In the genomic region with DNA sequence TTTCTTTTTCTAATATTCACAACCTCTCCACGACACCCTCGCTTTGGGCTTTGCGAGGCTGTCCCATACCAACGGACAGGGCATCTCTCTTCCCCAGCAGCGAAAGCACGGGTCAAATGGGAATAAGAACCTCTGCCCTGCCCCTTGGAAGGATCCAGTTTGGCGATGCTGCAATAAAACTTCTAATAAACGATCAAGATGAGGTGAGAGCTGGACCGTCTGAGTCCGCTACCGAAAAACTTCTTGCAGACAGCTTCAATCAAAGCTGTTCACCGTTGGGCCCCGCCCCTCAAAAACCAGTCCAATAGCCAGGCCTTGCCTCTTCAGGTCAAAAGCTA, we compare ENCODE assay signal across 10 mouse cellular contexts. TPM values are rescaled to one million over a fixed set of nuclear protein-coding genes. Genes with fewer than 3 reads are reported as not detected.
DNase-seq lines count a peak whose midpoint lies in the region; ATAC-seq and TF ChIP-seq lines count a peak whose summit lies in the region.
"Had no signal": no experiment of that assay in that cellular context is flagged by ENCODE, and none has a peak within 500 bp of the region (broad histone marks: within the 10 kb centered on the region; RNA-seq: fewer than 3 reads in every experiment).

No protein-coding gene starts in this region.

- no peak for TF ChIP-seq CTCF in heart, postnatal 0 days (IDR thresholded peaks at IDR 0.05; ENCODE audit: low read depth)
- no peak for TF ChIP-seq CTCF in MEL (IDR thresholded peaks at IDR 0.05 in 2 of 3, conservative IDR thresholded peaks at IDR 0.05 in 1 of 3; ENCODE audit: control insufficient read depth in 1 of 3, insufficient read depth in 1 of 3, low read depth in 2 of 3, low read length in 3 of 3, poor library complexity in 1 of 3, severe bottlenecking in 1 of 3)

- H3K4me2 ChIP-seq in heart, postnatal 0 days (ENCODE audit: low read depth, low read length) = peak overlapping the region; percentile 94
- peak overlapping the region; percentile 68 for H3K4me2 ChIP-seq in hindbrain, embryonic 12.5 days (replicated peaks)
- H3K4me2 ChIP-seq in midbrain, embryonic 12.5 days (replicated peaks) = peak overlapping the region; percentile 76

- intact Hi-C loops in heart, postnatal 36 days (cut with DNase I) = loop anchor here (1.0 to 2.0 kb wide), 2 partner anchors 20 to 42 kb away; a partner anchor contains a TSS

- TF ChIP-seq POLR2A in MEL (IDR thresholded peaks at IDR 0.05; ENCODE audit: control insufficient read depth in 1 of 2, insufficient read depth in 1 of 2, low read depth in 1 of 2, low read length in 2 of 2, poor library complexity in 1 of 2) = no peak

- peak overlapping the region; percentile 60 for H3K9ac ChIP-seq in heart, postnatal 0 days (replicated peaks; ENCODE audit: low read depth, low read length)
- peak overlapping the region; percentile 10; the same call in 1 of the 2 replicates for H3K9ac ChIP-seq in MEL (ENCODE audit: control insufficient read depth, low read depth, low read length, poor library complexity, severe bottlenecking)
- peak overlapping the region; percentile 80 for H3K9ac ChIP-seq in hindbrain, embryonic 12.5 days
- peak overlapping the region; percentile 72 for H3K9ac ChIP-seq in midbrain, embryonic 12.5 days (replicated peaks)

- under 1% methylated on average over 13 of the region's 13 CpGs for WGBS in heart, postnatal 0 days
- WGBS in hindbrain, embryonic 12.5 days = under 1% methylated on average over 13 of the region's 13 CpGs
- under 1% methylated on average over 13 of the region's 13 CpGs for WGBS in midbrain, embryonic 12.5 days

- TF ChIP-seq EP300 in heart, postnatal 0 days (IDR thresholded peaks at IDR 0.05; ENCODE audit: low read depth) = no peak
- TF ChIP-seq EP300 in MEL (IDR thresholded peaks at IDR 0.05; ENCODE audit: low read depth in 1 of 2, low read length in 2 of 2) = no peak

- H3K79me2 ChIP-seq in MEL (ENCODE audit: control insufficient read depth, insufficient read depth, low read length, poor library complexity) = peaks cover 12% of the 10 kb centered on the region

- ATAC-seq in heart, postnatal 0 days (ENCODE audit: insufficient read depth, low read depth) = no peak
- no peak for ATAC-seq in hindbrain, embryonic 12.5 days (ENCODE audit: low FRiP score)
- ATAC-seq in midbrain, embryonic 12.5 days (ENCODE audit: low FRiP score, low read depth) = no peak

- peaks cover 12% of the 10 kb centered on the region; the same call in 1 of the 2 replicates for H3K36me3 ChIP-seq in heart, postnatal 0 days (replicated peaks; ENCODE audit: control insufficient read depth, insufficient read depth, low read length)
- H3K36me3 ChIP-seq in MEL (ENCODE audit: control insufficient read depth in 1 of 2, insufficient read depth in 2 of 2, low read length in 2 of 2) = peaks cover 0 to 18% of the 10 kb centered on the region in 2 experiments; a peak in 3 of 4 replicates
- H3K36me3 ChIP-seq in hindbrain, embryonic 12.5 days = 0 out of 2 replicates have a peak, but pooled peaks cover 10% of the 10 kb centered on the region
- H3K36me3 ChIP-seq in midbrain, embryonic 12.5 days = peaks cover 8% of the 10 kb centered on the region; the same call in 1 of the 2 replicates

- peak overlapping the region; percentile 91 for H3K4me3 ChIP-seq in heart, postnatal 0 days (ENCODE audit: low read depth, low read length)
- H3K4me3 ChIP-seq in MEL (ENCODE audit: control insufficient read depth in 1 of 2, insufficient read depth in 1 of 2, low read depth in 2 of 2, low read length in 2 of 2) = peak overlapping the region; percentile 47 to 61
- peak overlapping the region; percentile 79 for H3K4me3 ChIP-seq in hindbrain, embryonic 12.5 days
- H3K4me3 ChIP-seq in midbrain, embryonic 12.5 days = peak overlapping the region; percentile 65

- no peaks in the 10 kb centered on the region for H3K9me3 ChIP-seq in heart, postnatal 0 days (replicated peaks; ENCODE audit: control insufficient read depth, low read length)
- H3K9me3 ChIP-seq in MEL (replicated peaks; ENCODE audit: insufficient read depth, low read length) = no peaks in the 10 kb centered on the region
- no peaks in the 10 kb centered on the region for H3K9me3 ChIP-seq in hindbrain, embryonic 12.5 days (replicated peaks)
- H3K9me3 ChIP-seq in midbrain, embryonic 12.5 days = no peaks in the 10 kb centered on the region

- no peaks in the 10 kb centered on the region for H3K27me3 ChIP-seq in heart, postnatal 0 days (ENCODE audit: control insufficient read depth, insufficient read depth, low read length)
- no peaks in the 10 kb centered on the region for H3K27me3 ChIP-seq in MEL (ENCODE audit: control insufficient read depth in 1 of 2, insufficient read depth in 2 of 2, low read length in 2 of 2)
- H3K27me3 ChIP-seq in hindbrain, embryonic 12.5 days = no peaks in the 10 kb centered on the region
- H3K27me3 ChIP-seq in midbrain, embryonic 12.5 days = no peaks in the 10 kb centered on the region
- H3K27me3 ChIP-seq: Patski had no signal

- H3K27ac ChIP-seq in heart, postnatal 0 days (ENCODE audit: low read depth) = peak overlapping the region; percentile 82
- no peak overlapping the region for H3K27ac ChIP-seq in MEL (ENCODE audit: control insufficient read depth, low read depth, low read length)
- H3K27ac ChIP-seq in hindbrain, embryonic 12.5 days = peak overlapping the region; percentile 83
- peak overlapping the region; percentile 90 for H3K27ac ChIP-seq in midbrain, embryonic 12.5 days (replicated peaks)

- no peak for DNase-seq in heart, postnatal 0 days (ENCODE audit: low spot score)
- DNase-seq in heart, postnatal 36 days = no peak
- no peak for DNase-seq in MEL (ENCODE audit: low read depth, low spot score)
- no peak for DNase-seq in right cerebral cortex, adult 2 months (ENCODE audit: low spot score in 2 of 2)
- DNase-seq in cerebellum, adult 8-10 months = no peak
- DNase-seq in cerebellum, adult 11 months = no peak

- TF ChIP-seq RAD21 in MEL (IDR thresholded peaks at IDR 0.05; ENCODE audit: low read depth, low read length) = no peak

- H3K4me1 ChIP-seq in heart, postnatal 0 days (ENCODE audit: control insufficient read depth, insufficient read depth) = peaks cover 9% of the 10 kb centered on the region; the same call in 1 of the 2 replicates
- peaks cover 3 to 20% of the 10 kb centered on the region in 2 experiments for H3K4me1 ChIP-seq in MEL (ENCODE audit: control insufficient read depth in 1 of 2, insufficient read depth in 2 of 2, low read length in 2 of 2)
- H3K4me1 ChIP-seq in hindbrain, embryonic 12.5 days = peaks cover 17% of the 10 kb centered on the region
- peaks cover 16% of the 10 kb centered on the region; the same call in 1 of the 2 replicates for H3K4me1 ChIP-seq in midbrain, embryonic 12.5 days

TF ChIP-seq in MEL, 35 proteins besides CTCF, POLR2A, EP300 and RAD21:
- TF ChIP-seq ELF1 (IDR thresholded peaks at IDR 0.05; ENCODE audit: low read depth, low read length) = no peak
- no peak for TF ChIP-seq CHD1 (IDR thresholded peaks at IDR 0.05; ENCODE audit: low read depth, low read length)
- 0 out of 2 replicates have a peak, but pooled peaks have one; percentile 46 for TF ChIP-seq MAZ (IDR thresholded peaks at IDR 0.05; ENCODE audit: low read depth, low read length)
- peak; percentile 50; the same call in 1 of the 2 replicates for TF ChIP-seq SIN3A (IDR thresholded peaks at IDR 0.05; ENCODE audit: low read length)

RNA-seq across cellular contexts. Expression of a gene that starts 0.8 kb away (rescaled TPM):
- total RNA-seq in heart, postnatal 0 days (2014; rRNA removed; ENCODE audit: low replicate concordance) = 30.0 and 66.2 TPM in 2 replicates
- 10.4 and 11.3 TPM in 2 replicates for polyA plus RNA-seq in heart, postnatal 0 days (2015; fragmentation: Nextera tagmentation; extraction: Ambion mirVana)
- total RNA-seq in heart, postnatal 36 days (2021) = 10 to 100 TPM; 11.7 to 12.8 TPM
- 19.3 and 20.5 TPM in 2 replicates for total RNA-seq in MEL (2012; rRNA removed)
- polyA plus RNA-seq in MEL (2012; ENCODE audit: insufficient read depth in 1 of 2, insufficient read length in 2 of 2, low read depth in 1 of 2, low replicate concordance in 2 of 2, missing spikeins in 1 of 2) = 10 to 100 TPM in 1 of 2 experiments, not detected in 1; 30.3 TPM
- polyA plus RNA-seq in hindbrain, embryonic 12.5 days (2016; fragmentation: Nextera tagmentation; extraction: Ambion mirVana) = 26.9 and 27.2 TPM in 2 replicates
- polyA plus RNA-seq in midbrain, embryonic 12.5 days (2016; fragmentation: Nextera tagmentation; extraction: Ambion mirVana) = 26.3 and 26.5 TPM in 2 replicates

RNA-seq across cellular contexts. Expression of a gene that starts 19.4 kb away (rescaled TPM):
- 10.6 and 23.2 TPM in 2 replicates for total RNA-seq in heart, postnatal 0 days (2014; rRNA removed; ENCODE audit: low replicate concordance)
- polyA plus RNA-seq in heart, postnatal 0 days (2015; fragmentation: Nextera tagmentation; extraction: Ambion mirVana) = 51.8 and 54.5 TPM in 2 replicates
- 10 to 100 TPM; 41.3 to 43.4 TPM for total RNA-seq in heart, postnatal 36 days (2021)
- total RNA-seq in MEL (2012; rRNA removed) = 44.6 and 45.1 TPM in 2 replicates
- polyA plus RNA-seq in MEL (2012; ENCODE audit: insufficient read depth in 1 of 2, insufficient read length in 2 of 2, low read depth in 1 of 2, low replicate concordance in 2 of 2, missing spikeins in 1 of 2) = 10 to 100 TPM in 1 of 2 experiments, not detected in 1; 76.0 TPM
- polyA plus RNA-seq in hindbrain, embryonic 12.5 days (2016; fragmentation: Nextera tagmentation; extraction: Ambion mirVana) = 45.1 and 45.9 TPM in 2 replicates
- polyA plus RNA-seq in midbrain, embryonic 12.5 days (2016; fragmentation: Nextera tagmentation; extraction: Ambion mirVana) = 46.8 and 49.6 TPM in 2 replicates

RNA-seq across cellular contexts. Expression of a gene that starts 38.4 kb away (rescaled TPM):
- total RNA-seq in heart, postnatal 0 days (2014; rRNA removed; ENCODE audit: low replicate concordance) = 21.3 and 30.0 TPM in 2 replicates
- 11.9 and 13.1 TPM in 2 replicates for polyA plus RNA-seq in heart, postnatal 0 days (2015; fragmentation: Nextera tagmentation; extraction: Ambion mirVana)
- total RNA-seq in heart, postnatal 36 days (2021) = 10 to 100 TPM; 41.4 to 43.0 TPM
- total RNA-seq in MEL (2012; rRNA removed) = 69.1 and 72.9 TPM in 2 replicates
- 10 to 100 TPM; 44.5 to 81.5 TPM for polyA plus RNA-seq in MEL (2012; ENCODE audit: insufficient read depth in 1 of 2, insufficient read length in 2 of 2, low read depth in 1 of 2, low replicate concordance in 2 of 2, missing spikeins in 1 of 2)
- polyA plus RNA-seq in hindbrain, embryonic 12.5 days (2016; fragmentation: Nextera tagmentation; extraction: Ambion mirVana) = 63.6 and 63.7 TPM in 2 replicates
- polyA plus RNA-seq in midbrain, embryonic 12.5 days (2016; fragmentation: Nextera tagmentation; extraction: Ambion mirVana) = 68.1 and 70.4 TPM in 2 replicates

RNA-seq across cellular contexts. Expression of a gene that starts 59.0 kb away (rescaled TPM):
- 1.2 and 16.0 TPM in 2 replicates for total RNA-seq in heart, postnatal 0 days (2014; rRNA removed; ENCODE audit: low replicate concordance)
- 3.4 and 5.3 TPM in 2 replicates for polyA plus RNA-seq in heart, postnatal 0 days (2015; fragmentation: Nextera tagmentation; extraction: Ambion mirVana)
- total RNA-seq in heart, postnatal 36 days (2021) = 10 to 100 TPM; 23.5 to 31.7 TPM
- total RNA-seq in MEL (2012; rRNA removed) = not detected in 2 replicates
- not detected for polyA plus RNA-seq in MEL (2012; ENCODE audit: insufficient read depth in 1 of 2, insufficient read length in 2 of 2, low read depth in 1 of 2, low replicate concordance in 2 of 2, missing spikeins in 1 of 2)
- 1.5 and 2.0 TPM in 2 replicates for polyA plus RNA-seq in hindbrain, embryonic 12.5 days (2016; fragmentation: Nextera tagmentation; extraction: Ambion mirVana)
- polyA plus RNA-seq in midbrain, embryonic 12.5 days (2016; fragmentation: Nextera tagmentation; extraction: Ambion mirVana) = 2.0 and 2.1 TPM in 2 replicates
- total RNA-seq: neutrophil, adult 5-6 weeks had no signal

Comparison
In these comparisons a context has a peak if more than half of its experiments do, and no peak if none do; other contexts are left out.
1. H3K9ac ChIP-seq: peak in every context shown above with its lines; median percentile 80 in hindbrain, embryonic 12.5 days; 72 in midbrain, embryonic 12.5 days; 60 in heart, postnatal 0 days; 10 in MEL.